Mouse (Mus musculus) ES-E14 (cell line): Measurements from ENCODE around the gene Itgb3.

ENCODE experiments used
- CHD2 ChIP-seq: IDR thresholded peaks from 2 replicates; pipeline ENCODE4 v1.6.1; 2014; ENCODE audit warnings: mild to moderate bottlenecking, low read depth, low read length, inconsistent platforms
- HCFC1 ChIP-seq: IDR thresholded peaks from 2 replicates; pipeline ENCODE4 v1.6.1; 2012; ENCODE audit warnings: low read length, inconsistent platforms, borderline replicate concordance; ENCODE audit not compliant: insufficient read depth
- MAFK ChIP-seq: IDR thresholded peaks from 2 replicates; pipeline ENCODE4 v1.6.1; 2014; ENCODE audit warnings: mild to moderate bottlenecking, low read depth, low read length, inconsistent platforms; ENCODE audit not compliant: insufficient read depth
- ZC3H11A ChIP-seq: IDR thresholded peaks from 2 replicates; pipeline ENCODE4 v1.6.1; 2012; ENCODE audit warnings: low read depth, mild to moderate bottlenecking, inconsistent platforms, low read length, borderline replicate concordance
- ZNF384 ChIP-seq: IDR thresholded peaks from 2 replicates; pipeline ENCODE4 v1.6.1; 2012; ENCODE audit warnings: low read depth, low read length, inconsistent platforms

- TF ChIP-seq CHD2 = no peak
- no peak for TF ChIP-seq ZC3H11A
- no peak for TF ChIP-seq MAFK
- no peak for TF ChIP-seq HCFC1
- no peak for TF ChIP-seq ZNF384
Measured at GRCm38 (mm10) chr11:104674768-104675167, 67.0 kb downstream of the Itgb3 start.
